Mouse (Mus musculus): ENCODE data around the gene Slit3. TPM values are rescaled to one million over a fixed set of nuclear protein-coding genes. Genes with fewer than 3 reads are reported as not detected.

The Slit3 gene
- polyA plus RNA-seq, 1 experiment from 2014 or later: 25.9 TPM

DNA sequence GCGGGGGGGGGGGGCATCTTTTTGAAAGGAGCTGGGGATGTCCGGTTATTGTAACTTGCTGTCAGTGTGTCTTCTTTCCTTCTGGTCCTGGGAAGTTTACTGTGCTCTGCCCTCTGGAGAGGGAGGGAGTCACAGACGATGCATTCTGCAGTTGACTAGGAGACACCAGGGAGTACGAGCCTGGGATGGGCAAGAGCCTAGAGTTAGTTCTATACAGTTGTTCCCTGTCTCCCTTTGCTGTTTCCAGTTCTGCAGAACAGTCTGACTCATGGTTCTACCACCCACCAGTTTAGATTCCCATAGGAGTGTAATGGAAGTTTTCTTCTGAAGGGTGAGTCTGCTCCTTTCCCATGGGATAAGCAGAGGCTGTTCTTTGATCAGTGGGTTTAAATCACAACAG is 229.9 kb downstream of the Slit3 start:
- no peak overlapping the region for H3K27ac ChIP-seq
- peaks cover 27% of the 10 kb centered on the region for H3K4me1 ChIP-seq (replicated peaks)
- H3K36me3 ChIP-seq: no peaks in the 10 kb centered on the region
- H3K9me3 ChIP-seq: no peaks in the 10 kb centered on the region
- H3K27me3 ChIP-seq: peaks cover 28% of the 10 kb centered on the region
- no peak overlapping the region for H3K4me2 ChIP-seq
- 17% methylated on average over 4 of the region's 4 CpGs for WGBS
- no peak overlapping the region for H3K4me3 ChIP-seq
- H3K9ac ChIP-seq: no peak overlapping the region
- ATAC-seq (ENCODE audit: low FRiP score): no peak

DNA sequence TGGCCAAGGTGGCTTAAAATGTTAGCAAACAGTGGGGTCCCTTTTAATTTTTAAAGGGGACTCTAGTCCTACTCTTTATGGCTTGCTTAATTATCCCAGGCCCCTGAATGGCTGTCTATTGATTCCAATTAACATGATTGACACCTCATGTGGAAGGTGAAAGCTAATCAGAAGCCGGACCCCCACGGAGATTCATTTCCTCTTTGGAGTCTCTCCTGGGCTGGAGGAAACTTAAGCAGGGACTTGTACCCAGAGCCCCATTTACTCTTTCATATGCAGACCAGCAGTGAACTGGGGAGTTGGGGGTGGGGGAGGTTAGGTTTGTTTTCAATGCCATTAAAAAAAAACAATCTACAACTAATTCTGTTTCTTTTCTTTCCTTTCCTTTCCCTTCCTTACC is 230.4 kb downstream of the Slit3 start:
- H3K4me2 ChIP-seq: no peak overlapping the region
- peaks cover 27% of the 10 kb centered on the region for H3K4me1 ChIP-seq (replicated peaks)
- no peaks in the 10 kb centered on the region for H3K9me3 ChIP-seq
- 18% methylated on average over 2 of the region's 2 CpGs for WGBS
- no peak overlapping the region for H3K27ac ChIP-seq
- H3K9ac ChIP-seq: no peak overlapping the region
- H3K27me3 ChIP-seq: peaks cover 25% of the 10 kb centered on the region
- ATAC-seq (ENCODE audit: low FRiP score): no peak
- H3K4me3 ChIP-seq: no peak overlapping the region
- no peaks in the 10 kb centered on the region for H3K36me3 ChIP-seq

DNA sequence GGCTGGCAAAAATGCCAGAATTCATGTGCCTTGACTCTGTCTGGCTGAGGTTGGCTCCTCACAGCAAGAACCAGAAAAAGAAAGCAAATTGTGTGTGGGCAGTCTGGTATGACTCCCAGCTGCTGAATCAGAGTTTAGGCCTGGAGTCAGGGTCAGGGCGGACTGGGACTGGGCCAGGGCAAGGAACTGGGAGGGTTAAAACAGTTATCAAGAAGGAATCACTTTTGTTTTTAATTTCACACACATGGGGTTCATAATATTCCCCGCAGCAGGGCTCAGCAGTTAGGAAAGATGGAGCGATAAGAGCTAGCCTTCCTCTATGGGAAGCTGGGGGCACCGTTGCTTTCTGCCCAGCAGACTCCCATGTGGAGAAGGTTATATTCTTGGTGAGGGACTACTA is 234.8 kb downstream of the Slit3 start:
- no peak for ATAC-seq (ENCODE audit: low FRiP score)

DNA sequence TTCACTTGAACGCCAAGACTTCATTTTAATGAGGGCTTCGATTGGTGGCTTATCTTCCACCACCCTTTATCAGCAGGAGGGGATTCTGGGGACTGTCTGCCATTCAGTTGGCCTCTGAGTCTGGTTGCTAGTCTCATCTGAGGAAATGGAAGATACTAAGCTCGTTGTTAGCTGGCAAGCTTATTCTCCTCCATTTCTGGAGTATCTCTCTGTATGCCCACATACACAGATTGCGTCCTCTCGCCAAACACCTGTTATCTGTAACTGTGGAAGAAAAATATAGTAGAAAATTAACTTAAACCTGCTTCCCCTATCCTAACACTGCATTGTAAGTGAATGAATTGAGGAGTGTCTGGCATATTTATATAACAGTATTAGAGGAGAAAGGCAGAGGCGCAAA is 240.0 kb downstream of the Slit3 start:
- peaks cover 17% of the 10 kb centered on the region for H3K4me1 ChIP-seq (replicated peaks)
- H3K9me3 ChIP-seq: no peaks in the 10 kb centered on the region
- H3K27me3 ChIP-seq: peaks cover 62% of the 10 kb centered on the region
- WGBS: 94% methylated on average over 6 of the region's 6 CpGs
- H3K4me3 ChIP-seq: no peak overlapping the region
- no peak overlapping the region for H3K27ac ChIP-seq
- no peaks in the 10 kb centered on the region for H3K36me3 ChIP-seq
- no peak overlapping the region for H3K9ac ChIP-seq
- ATAC-seq (ENCODE audit: low FRiP score): no peak
- no peak overlapping the region for H3K4me2 ChIP-seq

More for the DNA sequence above, 234.8 kb downstream of the Slit3 start:
- H3K27ac ChIP-seq: no peak overlapping the region
- H3K9ac ChIP-seq: no peak overlapping the region
- peaks cover 39% of the 10 kb centered on the region for H3K27me3 ChIP-seq
- no peaks in the 10 kb centered on the region for H3K36me3 ChIP-seq
- 78% methylated on average over 4 of the region's 4 CpGs for WGBS
- H3K9me3 ChIP-seq: no peaks in the 10 kb centered on the region
- H3K4me3 ChIP-seq: no peak overlapping the region
- H3K4me2 ChIP-seq: no peak overlapping the region
- peaks cover 17% of the 10 kb centered on the region; the same call in 1 of the 2 replicates for H3K4me1 ChIP-seq (replicated peaks)

- H3K27ac ChIP-seq: no peak overlapping the region
- no peak overlapping the region for H3K4me2 ChIP-seq
- H3K36me3 ChIP-seq: no peaks in the 10 kb centered on the region
- peaks cover 65% of the 10 kb centered on the region for H3K27me3 ChIP-seq
- no peak for ATAC-seq (ENCODE audit: low FRiP score)
- H3K9me3 ChIP-seq: no peaks in the 10 kb centered on the region
- H3K4me3 ChIP-seq: no peak overlapping the region
- WGBS: 60% methylated on average over 4 of the region's 4 CpGs
- peaks cover 17% of the 10 kb centered on the region for H3K4me1 ChIP-seq (replicated peaks)
- no peak overlapping the region for H3K9ac ChIP-seq
These were observed 242.0 kb downstream of the Slit3 start for GRCm38 (mm10) chr11:35362975-35363374.

GRCm38 (mm10) chr11:35364469-35364868 is 243.4 kb downstream of the Slit3 start:
- no peaks in the 10 kb centered on the region for H3K36me3 ChIP-seq
- peaks cover 17% of the 10 kb centered on the region for H3K4me1 ChIP-seq (replicated peaks)
- H3K27ac ChIP-seq: no peak overlapping the region
- H3K27me3 ChIP-seq: peaks cover 69% of the 10 kb centered on the region
- H3K9ac ChIP-seq: no peak overlapping the region
- no peak for ATAC-seq (ENCODE audit: low FRiP score)
- 59% methylated on average over 10 of the region's 10 CpGs for WGBS
- H3K4me3 ChIP-seq: no peak overlapping the region
- no peaks in the 10 kb centered on the region for H3K9me3 ChIP-seq
- H3K4me2 ChIP-seq: no peak overlapping the region

GRCm38 (mm10) chr11:35365510-35365931 is 244.5 kb downstream of the Slit3 start:
- ATAC-seq (ENCODE audit: low FRiP score): no peak

DNA sequence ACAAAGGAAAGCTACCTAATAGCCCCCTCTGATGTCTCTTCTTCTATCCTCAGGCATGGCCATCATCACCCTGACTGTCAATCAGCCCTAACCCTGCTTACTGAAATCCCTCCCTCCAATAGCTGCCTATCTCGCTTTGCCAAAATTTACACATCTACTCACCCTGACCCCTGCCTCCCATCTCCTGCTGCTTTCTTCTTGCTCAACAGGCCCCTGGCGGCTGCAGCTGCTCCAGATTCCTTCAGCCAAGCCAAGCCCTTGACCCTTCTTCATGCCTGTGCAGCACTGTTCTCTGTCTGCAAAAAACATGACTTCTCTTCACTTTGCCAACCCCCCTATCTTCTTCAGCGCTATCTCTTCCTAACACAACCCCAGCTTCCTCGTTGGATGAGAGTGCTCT is 245.6 kb downstream of the Slit3 start:
- no peak overlapping the region for H3K4me2 ChIP-seq
- peaks cover 17% of the 10 kb centered on the region for H3K4me1 ChIP-seq (replicated peaks)
- no peaks in the 10 kb centered on the region for H3K36me3 ChIP-seq
- H3K27me3 ChIP-seq: peaks cover 82% of the 10 kb centered on the region
- WGBS: 81% methylated on average over 4 of the region's 4 CpGs
- no peak overlapping the region for H3K4me3 ChIP-seq
- no peak for ATAC-seq (ENCODE audit: low FRiP score)
- no peaks in the 10 kb centered on the region for H3K9me3 ChIP-seq
- no peak overlapping the region for H3K27ac ChIP-seq
- H3K9ac ChIP-seq: no peak overlapping the region

More at GRCm38 (mm10) chr11:35365510-35365931, 244.5 kb downstream of the Slit3 start:
- Histone ChIP-seq H3K4me2 (peak overlapping the region; percentile 11; the same call in 1 of the 2 replicates), H3K4me3 (no peak overlapping the region), H3K36me3 (no peaks in the 10 kb centered on the region), H3K27me3 (peaks cover 79% of the 10 kb centered on the region), H3K4me1 (replicated peaks) (peaks cover 17% of the 10 kb centered on the region), H3K9me3 (no peaks in the 10 kb centered on the region), H3K9ac (no peak overlapping the region), H3K27ac (no peak overlapping the region)
- WGBS: 13% methylated on average over 8 of the region's 8 CpGs

DNA sequence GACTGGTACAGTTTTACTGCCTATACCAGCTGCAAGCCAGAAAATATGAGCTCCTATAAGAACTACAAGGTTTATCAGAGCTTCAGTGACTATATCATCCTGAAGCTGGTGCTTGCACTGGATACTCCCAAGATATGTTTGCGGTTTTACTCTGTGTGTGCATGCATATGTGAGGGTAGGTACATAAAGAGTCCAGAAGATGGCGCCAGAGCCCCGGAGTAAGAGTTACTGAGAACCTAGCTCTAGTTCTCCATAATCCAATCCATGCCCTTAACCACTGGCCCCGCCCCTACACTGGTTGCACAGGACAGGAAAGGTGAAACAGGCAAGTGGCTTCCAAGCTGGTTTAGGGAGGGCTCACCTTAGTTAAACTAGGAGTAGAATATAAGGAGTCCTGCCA is 246.2 kb downstream of the Slit3 start:
- Histone ChIP-seq H3K36me3 (no peaks in the 10 kb centered on the region), H3K27me3 (peaks cover 77% of the 10 kb centered on the region), H3K4me2 (no peak overlapping the region), H3K9ac (no peak overlapping the region), H3K9me3 (no peaks in the 10 kb centered on the region), H3K4me1 (replicated peaks) (peaks cover 17% of the 10 kb centered on the region), H3K27ac (no peak overlapping the region), H3K4me3 (no peak overlapping the region)
- WGBS: 91% methylated on average over 4 of the region's 4 CpGs
- ATAC-seq (ENCODE audit: low FRiP score): no peak

GRCm38 (mm10) chr11:35369964-35370363 is 248.9 kb downstream of the Slit3 start:
- no peaks in the 10 kb centered on the region for H3K36me3 ChIP-seq
- H3K4me2 ChIP-seq: no peak overlapping the region
- peaks cover 10% of the 10 kb centered on the region for H3K4me1 ChIP-seq (replicated peaks)
- no peak overlapping the region for H3K4me3 ChIP-seq
- WGBS: 51% methylated on average over 7 of the region's 7 CpGs
- ATAC-seq (ENCODE audit: low FRiP score): no peak
- H3K9me3 ChIP-seq: no peaks in the 10 kb centered on the region
- H3K9ac ChIP-seq: no peak overlapping the region
- H3K27me3 ChIP-seq: peaks cover 58% of the 10 kb centered on the region
- H3K27ac ChIP-seq: no peak overlapping the region

GRCm38 (mm10) chr11:35370705-35371104 is 249.7 kb downstream of the Slit3 start:
- no peaks in the 10 kb centered on the region for H3K9me3 ChIP-seq
- H3K4me2 ChIP-seq: no peak overlapping the region
- no peaks in the 10 kb centered on the region for H3K36me3 ChIP-seq
- peaks cover 3% of the 10 kb centered on the region for H3K4me1 ChIP-seq (replicated peaks)
- no peak overlapping the region for H3K4me3 ChIP-seq
- no peak for ATAC-seq (ENCODE audit: low FRiP score)
- WGBS: 33% methylated on average over 5 of the region's 5 CpGs
- no peak overlapping the region for H3K27ac ChIP-seq
- H3K9ac ChIP-seq: no peak overlapping the region
- H3K27me3 ChIP-seq: peaks cover 59% of the 10 kb centered on the region

- Histone ChIP-seq H3K4me3 (no peak overlapping the region), H3K4me1 (replicated peaks) (no peaks in the 10 kb centered on the region), H3K9me3 (no peaks in the 10 kb centered on the region), H3K4me2 (no peak overlapping the region), H3K36me3 (no peaks in the 10 kb centered on the region), H3K27me3 (peaks cover 51% of the 10 kb centered on the region), H3K9ac (no peak overlapping the region), H3K27ac (no peak overlapping the region)
- 94% methylated on average over 3 of the region's 3 CpGs for WGBS
- ATAC-seq (ENCODE audit: low FRiP score): no peak
These were observed 251.4 kb downstream of the Slit3 start for GRCm38 (mm10) chr11:35372410-35372809.

DNA sequence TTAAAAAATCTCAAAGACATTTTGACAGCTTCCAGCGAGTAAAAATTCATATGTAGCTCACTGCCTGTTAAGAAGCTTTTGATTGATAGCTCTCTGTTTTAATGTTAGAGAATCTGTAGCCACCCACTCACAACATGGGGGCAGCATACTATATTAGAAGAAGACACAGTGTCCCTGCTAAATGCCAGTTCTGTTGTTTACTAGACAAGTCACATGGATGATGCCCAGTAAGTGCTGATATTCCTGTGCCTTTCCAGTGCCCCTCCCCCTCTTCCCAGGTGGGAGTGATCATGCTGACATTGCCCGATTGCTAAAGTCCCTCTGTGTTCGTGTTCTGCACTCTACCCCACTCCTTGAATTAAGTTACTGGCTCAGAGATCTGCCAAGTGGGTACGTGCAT is 254.0 kb downstream of the Slit3 start:
- H3K27ac ChIP-seq: no peak overlapping the region
- no peaks in the 10 kb centered on the region for H3K9me3 ChIP-seq
- no peak overlapping the region for H3K4me2 ChIP-seq
- 68% methylated on average over 4 of the region's 4 CpGs for WGBS
- no peak overlapping the region for H3K9ac ChIP-seq
- ATAC-seq (ENCODE audit: low FRiP score): no peak
- H3K27me3 ChIP-seq: peaks cover 27% of the 10 kb centered on the region
- no peaks in the 10 kb centered on the region for H3K36me3 ChIP-seq
- no peaks in the 10 kb centered on the region for H3K4me1 ChIP-seq (replicated peaks)
- no peak overlapping the region for H3K4me3 ChIP-seq
